Mouse (Mus musculus) adrenal gland, adult 18-20 months (tissue): ENCODE results near the gene Pde4d. TPM values are rescaled to one million over a fixed set of nuclear protein-coding genes. Genes with fewer than 3 reads are reported as not detected.

Experiments
- DNase-seq, 2 experiments: peaks; one replicate each; pipeline ENCODE4 v3.0.0; 2021 to 2022; ENCODE audit warnings: low spot score in 2 of 2
- total RNA-seq, 2 experiments: library from RNA; stranded (reverse); gene quantifications; 1 replicate in 1 of 2; 2 replicates in 1 of 2; pipeline ENCODE4 v1.2.3; 2021

Gene Pde4d
- total RNA-seq, 2 experiments from 2014 or later: 48.5 to 81.6 TPM

DNA sequence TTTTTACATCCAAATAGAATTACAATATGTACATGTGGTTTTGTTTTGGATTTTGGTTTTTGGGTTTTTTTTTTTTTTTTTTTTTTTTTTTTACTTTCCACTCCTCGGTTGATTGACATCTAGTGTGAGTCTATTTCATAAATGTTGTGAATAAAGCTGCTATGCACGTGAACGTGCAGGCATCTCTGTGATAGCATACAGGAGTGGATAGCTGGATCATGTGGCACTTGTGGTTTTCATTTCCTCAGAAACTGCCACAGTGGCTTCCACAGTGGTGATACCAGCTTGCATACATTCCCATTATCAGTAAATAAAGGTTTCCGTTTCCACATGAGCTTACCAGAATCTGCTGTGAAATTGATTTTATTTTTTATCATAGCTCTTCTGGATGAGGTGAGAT, 506.3 kb downstream of the Pde4d start:
- no peak for DNase-seq

GRCm38 (mm10) chr13:108964056-108964455, 514.3 kb downstream of the Pde4d start:
- no peak for DNase-seq

- DNase-seq: no peak
Measured at GRCm38 (mm10) chr13:108981144-108981543, 531.4 kb downstream of the Pde4d start.

GRCm38 (mm10) chr13:108998739-108999138, 549.0 kb downstream of the Pde4d start:
- DNase-seq: no peak

DNA sequence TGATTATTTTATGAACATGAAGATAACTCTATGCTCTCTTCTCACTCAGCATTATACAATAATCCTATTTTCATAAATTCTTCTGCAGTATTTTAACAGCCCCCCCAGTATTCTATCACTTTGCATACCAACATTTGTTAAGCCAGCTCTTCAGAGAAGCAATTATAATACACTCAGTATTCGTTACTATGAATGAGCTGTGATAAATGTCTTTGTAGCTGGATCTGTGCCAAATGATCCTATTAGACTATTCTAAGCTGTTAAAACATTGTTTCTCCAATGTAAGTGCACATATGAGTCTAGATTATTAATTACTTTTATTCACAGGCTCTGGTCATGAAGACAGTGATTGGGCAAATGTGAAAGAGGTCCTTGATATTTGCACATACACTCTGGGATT, 575.0 kb downstream of the Pde4d start:
- no peak for DNase-seq

- no peak for DNase-seq
Measured at GRCm38 (mm10) chr13:109047126-109047525, 597.4 kb downstream of the Pde4d start.

DNA sequence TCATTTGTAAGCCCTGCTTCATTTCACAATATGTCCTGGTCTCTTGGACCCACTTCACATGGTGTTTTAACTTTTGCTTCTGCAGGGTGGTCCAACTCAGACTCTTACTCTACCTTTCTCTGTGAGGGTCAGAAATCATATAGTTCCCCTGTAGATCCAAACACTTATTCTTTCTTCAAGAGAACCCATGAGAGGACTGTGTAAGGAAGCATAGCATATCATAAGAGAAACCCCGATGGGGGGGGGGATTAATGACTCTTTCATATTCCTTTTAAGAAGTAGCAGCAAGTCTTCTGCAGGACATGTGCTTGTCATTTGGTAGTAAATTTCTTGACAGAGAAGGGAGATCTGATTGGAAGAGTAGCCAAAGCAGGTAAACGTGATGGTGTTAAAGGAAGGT, 603.1 kb downstream of the Pde4d start:
- no peak for DNase-seq

DNA sequence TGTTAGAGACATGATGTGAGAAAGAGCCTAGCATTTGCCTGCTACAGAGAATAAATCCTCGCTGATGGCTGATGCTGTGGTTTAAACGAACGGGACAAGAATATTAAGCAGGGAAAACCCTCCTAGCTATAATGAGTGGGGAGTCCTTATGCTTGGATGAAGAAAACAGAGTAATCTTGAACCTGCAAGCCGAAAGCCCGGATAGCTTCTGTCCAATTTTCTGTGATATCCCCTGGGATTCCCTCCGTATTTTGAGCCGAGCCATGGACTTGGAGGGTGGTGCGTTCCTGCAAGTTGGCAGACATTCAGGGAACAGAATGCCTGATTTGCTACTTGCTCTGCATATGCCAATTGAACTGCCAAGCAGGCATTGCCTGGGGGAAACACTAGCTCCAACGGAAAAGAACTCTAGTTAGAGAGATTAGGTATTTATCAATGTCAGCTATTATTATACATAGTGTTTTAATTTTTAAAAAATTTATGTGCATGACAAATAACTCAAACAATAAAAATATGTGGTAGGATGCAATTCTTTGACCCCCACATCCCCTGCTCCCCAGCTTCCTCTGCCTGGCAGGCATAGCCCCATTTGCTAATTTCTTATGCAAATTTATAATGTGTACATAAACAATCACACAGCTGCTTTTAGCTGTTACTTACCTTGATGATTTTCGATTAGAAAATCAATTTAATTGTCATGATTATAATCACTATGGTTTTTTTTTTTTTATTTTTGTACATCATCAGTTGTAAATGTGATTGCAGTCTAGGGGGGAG, 603.7 kb downstream of the Pde4d start:
- no peak for DNase-seq

DNA sequence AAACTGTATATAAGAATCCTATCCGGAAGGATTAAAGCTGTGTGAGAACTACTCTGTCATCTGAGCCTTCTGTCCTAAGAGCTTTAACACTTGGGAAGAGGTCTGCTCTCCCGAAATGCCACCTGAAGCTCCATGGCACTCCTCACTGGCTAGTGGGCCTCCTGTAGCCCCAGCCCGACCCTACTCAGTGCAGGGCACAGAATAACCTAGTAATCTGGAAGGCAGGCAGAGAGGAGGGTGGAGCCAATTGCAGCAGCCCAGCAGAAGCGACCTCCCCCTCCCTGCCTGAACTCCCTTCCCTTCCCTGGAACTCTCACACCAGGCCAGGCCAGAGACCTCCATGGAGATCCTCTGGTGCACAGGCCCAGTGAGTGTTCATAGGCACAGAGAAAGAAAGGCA, 608.3 kb downstream of the Pde4d start:
- DNase-seq: no peak

- no peak for DNase-seq
Measured at GRCm38 (mm10) chr13:109066581-109067159, 616.9 kb downstream of the Pde4d start.

DNA sequence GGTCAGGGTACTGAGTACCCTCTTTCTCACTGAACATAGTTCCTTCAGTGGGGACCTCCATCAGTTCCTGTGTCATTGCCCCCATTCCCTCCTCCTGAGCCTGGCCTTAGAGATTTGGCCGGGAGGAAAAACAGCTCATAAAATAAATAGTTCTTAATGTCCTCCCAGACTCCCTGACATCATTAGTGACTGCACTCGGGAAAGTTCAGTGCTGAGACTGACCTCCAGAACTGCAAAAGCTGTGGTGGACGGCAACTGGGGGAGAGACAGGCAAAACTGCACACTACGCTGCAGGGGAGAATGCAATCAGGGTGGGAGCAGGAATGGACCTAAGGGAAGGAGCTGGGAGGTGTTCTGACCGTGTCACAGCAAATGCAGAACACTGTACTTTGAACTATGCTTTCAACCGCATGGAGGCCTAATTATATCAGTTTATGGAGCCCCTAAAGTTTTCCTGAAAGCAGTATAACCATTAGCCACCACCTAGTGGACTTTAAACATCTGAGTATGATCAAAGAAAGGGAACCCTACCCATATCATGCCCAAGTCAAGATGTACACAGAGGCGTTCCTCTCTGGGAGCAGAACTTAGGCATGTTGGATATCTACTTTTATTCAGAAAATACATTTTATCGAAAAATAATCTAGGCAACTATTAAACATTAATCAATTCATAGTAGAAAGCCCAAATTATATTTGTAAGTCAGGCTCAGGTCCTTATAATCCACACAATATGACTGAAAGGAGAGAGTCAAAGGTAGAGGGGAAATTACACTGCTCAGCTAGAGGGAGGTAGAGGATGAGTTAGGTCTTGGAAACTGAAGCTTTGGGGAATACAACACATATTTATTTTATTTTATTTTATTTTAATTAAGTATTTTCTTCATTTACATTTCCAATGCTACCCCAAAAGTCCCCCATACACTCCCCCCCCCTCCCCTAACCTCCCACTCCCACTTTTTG, 618.8 kb downstream of the Pde4d start:
- DNase-seq: no peak

- no peak for DNase-seq
Measured at GRCm38 (mm10) chr13:109073371-109073770, 623.6 kb downstream of the Pde4d start.

DNA sequence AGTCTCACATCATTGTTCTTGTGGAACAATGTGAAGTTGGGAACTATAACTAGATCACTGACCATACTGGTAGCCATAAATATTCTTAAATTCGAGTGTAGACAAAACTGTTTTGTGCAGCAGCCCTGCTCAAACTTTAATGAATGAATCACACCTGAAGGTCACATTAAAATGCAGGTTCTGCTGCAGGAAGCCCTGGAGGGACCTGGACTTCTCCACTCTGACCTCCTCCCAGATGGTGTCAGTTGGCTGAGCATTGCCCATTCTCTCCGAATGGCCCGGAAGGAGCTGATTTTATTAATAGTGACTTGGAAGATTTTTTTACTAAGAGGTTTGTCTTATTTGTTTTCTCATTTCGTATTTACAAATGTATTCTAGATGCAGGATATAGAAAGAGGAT, 624.3 kb downstream of the Pde4d start:
- no peak for DNase-seq

DNA sequence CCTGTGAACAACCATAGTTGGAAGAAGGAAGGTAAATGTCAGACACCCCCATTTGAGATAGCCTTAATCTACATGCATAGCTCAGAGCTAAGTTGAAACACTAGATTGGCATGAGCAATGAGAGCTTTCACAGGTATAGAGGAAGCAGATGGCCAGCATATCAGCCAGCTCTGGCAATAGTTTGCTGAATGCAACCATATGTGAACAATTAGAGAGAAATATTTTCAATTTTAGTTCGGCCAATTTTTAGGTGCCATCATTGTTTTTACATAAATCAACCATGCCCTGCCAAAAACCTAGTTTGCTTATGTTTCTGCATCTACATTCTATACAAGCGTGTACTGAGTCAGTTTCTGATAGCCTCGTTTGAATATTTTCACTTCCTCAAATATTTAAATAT, 642.9 kb downstream of the Pde4d start:
- no peak for DNase-seq

DNA sequence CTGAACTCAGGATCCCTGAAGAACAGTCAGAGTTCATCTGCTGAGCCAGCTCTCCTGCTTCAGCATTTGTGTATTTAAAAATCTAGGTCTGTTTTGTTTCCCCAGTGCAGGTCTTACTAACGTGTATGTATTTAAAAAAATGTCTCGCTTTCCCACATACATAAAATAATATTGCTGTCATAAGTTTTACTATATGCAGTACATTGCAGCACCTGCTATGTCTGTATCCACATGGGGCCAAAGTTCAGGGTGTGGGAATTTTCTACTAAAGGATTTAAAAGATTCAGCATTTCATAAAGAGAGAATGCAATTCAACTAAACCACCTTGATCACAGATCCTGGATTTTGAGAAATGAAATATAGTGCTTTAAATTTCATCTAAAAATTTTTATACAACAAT, 646.9 kb downstream of the Pde4d start:
- DNase-seq: no peak

DNA sequence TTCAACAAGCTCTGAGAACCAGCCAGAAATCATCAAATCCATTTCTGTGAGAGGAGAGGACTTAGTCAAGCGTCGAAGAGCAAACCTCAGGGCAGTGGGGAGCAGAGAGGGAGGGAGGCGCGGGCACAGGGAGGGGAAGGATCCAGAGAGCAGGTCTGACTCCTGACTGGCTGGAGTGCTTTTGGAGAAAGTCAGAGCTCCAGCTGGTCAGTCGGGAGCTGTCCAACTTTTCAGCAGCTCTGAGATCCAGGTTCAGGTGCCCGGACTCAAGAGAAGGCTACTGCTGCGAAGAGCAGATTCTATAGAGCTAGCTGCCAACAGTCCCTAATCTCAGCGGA, 666.2 kb downstream of the Pde4d start:
- peak in 1 of 2 experiments; percentile 8 for DNase-seq

GRCm38 (mm10) chr13:109116342-109117201, 666.8 kb downstream of the Pde4d start:
- DNase-seq: peak; percentile 2 to 17

GRCm38 (mm10) chr13:109117210-109117791, 667.6 kb downstream of the Pde4d start:
- DNase-seq: no peak

GRCm38 (mm10) chr13:109118296-109118800, 668.6 kb downstream of the Pde4d start:
- DNase-seq: no peak

DNA sequence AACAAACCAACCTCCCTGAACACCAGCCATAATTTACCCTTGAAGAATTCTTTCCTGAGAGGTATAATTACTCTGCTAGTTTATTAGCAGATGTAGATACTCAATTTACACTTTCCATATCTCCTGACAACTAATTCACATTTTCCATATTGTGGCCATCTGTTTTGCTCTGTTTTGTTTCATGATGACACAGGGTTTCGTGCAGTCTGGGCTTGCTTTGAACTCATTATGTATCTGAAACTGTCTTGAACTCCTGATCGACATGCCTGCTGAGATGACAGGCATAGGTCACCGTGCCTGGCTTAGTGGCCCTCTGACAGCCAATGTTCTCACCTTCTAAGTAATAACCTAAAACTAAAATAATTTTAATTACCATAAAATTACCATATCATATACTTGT, 672.1 kb downstream of the Pde4d start:
- no peak for DNase-seq
